Mouse (Mus musculus) hindbrain, embryonic 10.5 days (tissue): Measurements from ENCODE around the gene Kif1c. TPM values are rescaled to one million over a fixed set of nuclear protein-coding genes. Genes with fewer than 3 reads are reported as not detected.

ENCODE experiments used
- DNase-seq: peaks from one replicate; pipeline ENCODE4 v3.0.0-alpha.2; 2017; ENCODE audit warnings: low spot score
- H3K27ac ChIP-seq: fragments of 300-500 bp; sonication (generic); 2 replicates; pipeline ENCODE4 v1.5.1; 2016; ENCODE audit warnings: mild to moderate bottlenecking, moderate library complexity
- H3K27me3 ChIP-seq: fragments of 300-500 bp; sonication (generic); 2 replicates; pipeline ENCODE4 v1.6.1; 2016; ENCODE audit warnings: mild to moderate bottlenecking; ENCODE audit not compliant: poor library complexity, insufficient read depth, severe bottlenecking
- H3K36me3 ChIP-seq: fragments of 300-500 bp; sonication (generic); 2 replicates; pipeline ENCODE4 v1.6.1; 2016; ENCODE audit warnings: mild to moderate bottlenecking, moderate library complexity
- H3K4me1 ChIP-seq: fragments of 300-500 bp; sonication (generic); replicated peaks from 2 replicates; pipeline ENCODE4 v1.6.1; 2016; ENCODE audit warnings: mild to moderate bottlenecking
- H3K4me3 ChIP-seq: fragments of 300-500 bp; sonication (generic); 2 replicates; pipeline ENCODE4 v1.5.1; 2016; ENCODE audit warnings: mild to moderate bottlenecking, moderate library complexity
- H3K9me3 ChIP-seq: fragments of 300-500 bp; sonication (generic); 2 replicates; pipeline ENCODE4 v1.6.1; 2016; ENCODE audit warnings: mild to moderate bottlenecking, moderate library complexity
- WGBS: fragments of 180-500 bp; shearing (Covaris S2); methylation state at CpG from one replicate; pipeline ENCODE4 v1.1.7; 2016; 5-methylcytosine and 5-hydroxymethylcytosine counted together
- polyA plus RNA-seq: library from polyadenylated mRNA; unstranded; fragments of >200 nt; fragmentation: Nextera tagmentation; extraction: Ambion mirVana; gene quantifications from 2 replicates; pipeline ENCODE4 v1.2.1, GENCODE M21; 2016

Kif1c gene
- polyA plus RNA-seq: 1.7 and 2.1 TPM in 2 replicates

DNA sequence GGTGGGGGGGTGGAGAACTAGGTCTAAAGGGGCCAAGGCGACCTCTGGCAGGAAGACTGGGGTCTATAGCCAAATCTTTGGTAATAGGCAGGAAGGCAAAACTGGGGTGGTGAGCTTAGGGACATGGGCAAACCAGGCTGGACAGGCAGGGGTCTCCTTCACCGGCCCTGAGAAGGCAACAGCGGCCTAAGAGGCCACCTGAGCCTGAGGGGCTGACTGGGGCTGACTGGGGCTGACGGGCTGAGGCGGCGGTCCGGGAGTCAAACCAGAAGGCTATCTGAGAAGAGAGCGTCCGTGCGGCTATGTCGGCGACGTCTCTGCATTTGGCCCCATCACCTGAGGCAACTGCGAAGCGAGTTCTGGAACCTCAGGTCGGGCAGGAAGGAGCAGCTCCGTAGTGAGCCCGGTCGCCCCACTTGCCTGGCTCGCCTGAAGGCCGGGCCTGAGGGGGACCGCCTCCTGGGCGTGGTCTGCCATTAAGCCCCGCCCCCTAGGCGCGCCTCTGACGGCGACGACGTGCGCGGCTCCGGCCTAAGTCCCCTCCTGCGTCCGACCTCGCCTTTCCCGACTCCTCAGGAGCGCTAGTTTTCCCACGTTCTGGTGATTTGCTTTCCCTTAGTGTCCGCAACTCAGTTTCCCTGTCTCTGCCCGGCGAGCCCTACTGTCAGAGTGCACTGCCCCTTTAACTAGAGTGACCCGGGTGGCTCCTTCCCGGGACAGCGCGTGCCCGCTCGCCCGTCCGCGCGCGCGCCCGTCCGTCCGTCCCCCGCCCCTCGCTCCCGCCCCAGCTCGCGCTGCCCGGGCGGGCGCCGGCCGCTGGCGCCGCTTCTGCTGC, at the start of gene Kif1c, which contains the start of gene Inca1:
Gene Kif1c, plus strand, starts transcription at position 827 of the 835 bp plus-strand sequence.
Gene Inca1, minus strand, starts transcription at position 434 of the 835 bp plus-strand sequence.
- Histone ChIP-seq H3K27me3 (no peaks in the 10 kb centered on the region), H3K36me3 (peaks cover 26% of the 10 kb centered on the region), H3K9me3 (no peaks in the 10 kb centered on the region), H3K4me3 (peak within 1 kb of the TSS; percentile 82), H3K4me1 (peaks cover 34% of the 10 kb centered on the region), H3K27ac (peak within 1 kb of the TSS; percentile 94)
- WGBS: under 1% methylated on average over 69 of the region's 69 CpGs
- peak; percentile 92 for DNase-seq

DNA sequence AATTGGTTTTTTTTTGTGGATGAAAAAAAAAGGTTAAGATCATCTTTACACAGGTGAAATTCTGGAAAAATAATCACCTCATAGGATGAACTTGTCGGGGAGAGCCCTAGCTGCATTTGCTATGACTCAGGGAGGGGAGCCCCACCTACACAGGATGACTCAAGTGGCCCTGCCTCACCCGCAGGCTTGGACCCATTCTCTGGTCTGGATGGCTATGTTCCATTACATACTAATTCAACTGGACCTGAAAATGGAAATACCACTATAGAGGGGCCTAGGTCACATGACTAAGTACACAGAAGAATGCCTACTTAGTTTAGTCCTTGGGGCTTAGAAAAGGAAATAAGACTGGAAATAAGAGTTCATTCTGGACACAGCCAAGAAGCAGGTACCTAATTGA, 49.0 kb upstream of the Kif1c start:
- Histone ChIP-seq H3K27me3 (no peaks in the 10 kb centered on the region), H3K36me3 (peaks cover 48% of the 10 kb centered on the region), H3K4me1 (peaks cover 68% of the 10 kb centered on the region), H3K27ac (no peak overlapping the region), H3K9me3 (no peaks in the 10 kb centered on the region), H3K4me3 (peak overlapping the region; percentile 23; the same call in 1 of the 2 replicates)
- DNase-seq: no peak
- WGBS: 88% methylated on average over 2 of the region's 2 CpGs

DNA sequence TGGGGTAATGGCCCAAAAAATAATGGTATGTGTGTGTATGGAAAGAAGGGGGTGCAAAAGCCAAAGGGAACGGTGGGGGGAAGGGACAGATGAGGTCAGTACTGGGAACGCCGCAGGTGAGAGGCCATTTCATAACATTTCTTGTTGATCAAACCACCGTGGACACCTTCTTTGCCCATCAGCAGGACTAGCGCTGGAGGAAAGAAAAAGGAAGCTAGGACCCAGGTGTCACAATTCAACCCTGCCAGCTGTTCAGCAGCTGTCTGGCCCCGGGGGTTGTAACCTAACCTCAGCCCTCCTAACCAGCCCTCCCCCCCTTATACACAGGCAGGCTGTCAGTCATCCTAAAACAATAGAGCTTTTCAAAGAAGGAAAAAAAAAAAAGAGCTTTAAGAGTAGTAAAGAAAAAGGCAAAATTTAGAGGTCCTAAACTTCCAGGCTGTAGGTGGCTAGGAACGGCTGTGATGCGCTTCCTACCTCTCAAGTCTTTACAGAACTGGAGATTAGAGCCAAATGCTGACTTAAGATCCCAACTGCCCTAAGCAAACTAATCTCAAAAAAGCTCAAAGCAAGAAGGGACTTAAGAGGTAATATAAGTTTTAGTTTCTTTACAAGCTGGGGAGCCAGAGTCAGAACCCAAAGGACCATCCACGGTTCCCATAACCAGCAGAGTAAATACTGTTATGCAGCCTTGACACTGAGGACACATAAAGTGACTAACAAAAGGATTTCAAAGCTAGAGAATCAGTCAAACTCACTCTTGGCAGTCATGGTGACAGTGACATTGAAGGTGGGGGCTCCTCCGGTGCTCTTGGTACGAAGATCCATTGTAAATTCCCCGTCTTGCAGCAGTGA, 48.1 kb upstream of the Kif1c start:
- Histone ChIP-seq H3K4me3 (peak overlapping the region; percentile 97), H3K27ac (peak overlapping the region; percentile 99; the same call in 1 of the 2 replicates), H3K27me3 (no peaks in the 10 kb centered on the region), H3K36me3 (peaks cover 48% of the 10 kb centered on the region), H3K9me3 (no peaks in the 10 kb centered on the region), H3K4me1 (peaks cover 75% of the 10 kb centered on the region)
- peak; percentile 32 for DNase-seq
- 70% methylated on average over 12 of the region's 12 CpGs for whole genome bisulfite sequencing

DNA sequence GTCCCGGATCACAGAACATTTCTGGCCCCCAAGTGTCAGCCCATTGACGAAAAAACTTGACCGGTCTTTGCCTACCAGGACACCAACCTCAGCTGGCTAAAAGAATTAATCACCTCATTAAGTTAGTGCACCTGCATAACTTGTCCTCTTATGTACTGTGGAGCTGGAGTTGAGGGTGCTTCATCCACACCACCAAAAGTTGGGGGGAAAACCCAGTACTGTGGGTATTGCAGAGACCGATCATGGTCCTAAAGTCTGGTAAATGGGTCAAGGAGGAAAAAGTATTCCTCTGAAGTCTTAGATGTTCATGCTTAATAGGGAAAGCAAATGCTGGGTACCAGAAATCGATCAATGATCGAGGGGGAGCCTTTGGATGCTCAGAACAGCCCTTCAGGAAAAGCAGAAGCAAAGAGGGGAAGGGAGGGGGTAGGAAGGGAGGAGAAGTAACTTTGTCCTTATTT, 47.4 kb upstream of the Kif1c start:
- WGBS: 69% methylated on average over 6 of the region's 6 CpGs
- Histone ChIP-seq H3K4me3 (peak overlapping the region; percentile 97), H3K27me3 (no peaks in the 10 kb centered on the region), H3K27ac (peak overlapping the region; percentile 99), H3K36me3 (peaks cover 48% of the 10 kb centered on the region), H3K4me1 (peaks cover 77% of the 10 kb centered on the region), H3K9me3 (no peaks in the 10 kb centered on the region)
- DNase-seq: no peak

DNA sequence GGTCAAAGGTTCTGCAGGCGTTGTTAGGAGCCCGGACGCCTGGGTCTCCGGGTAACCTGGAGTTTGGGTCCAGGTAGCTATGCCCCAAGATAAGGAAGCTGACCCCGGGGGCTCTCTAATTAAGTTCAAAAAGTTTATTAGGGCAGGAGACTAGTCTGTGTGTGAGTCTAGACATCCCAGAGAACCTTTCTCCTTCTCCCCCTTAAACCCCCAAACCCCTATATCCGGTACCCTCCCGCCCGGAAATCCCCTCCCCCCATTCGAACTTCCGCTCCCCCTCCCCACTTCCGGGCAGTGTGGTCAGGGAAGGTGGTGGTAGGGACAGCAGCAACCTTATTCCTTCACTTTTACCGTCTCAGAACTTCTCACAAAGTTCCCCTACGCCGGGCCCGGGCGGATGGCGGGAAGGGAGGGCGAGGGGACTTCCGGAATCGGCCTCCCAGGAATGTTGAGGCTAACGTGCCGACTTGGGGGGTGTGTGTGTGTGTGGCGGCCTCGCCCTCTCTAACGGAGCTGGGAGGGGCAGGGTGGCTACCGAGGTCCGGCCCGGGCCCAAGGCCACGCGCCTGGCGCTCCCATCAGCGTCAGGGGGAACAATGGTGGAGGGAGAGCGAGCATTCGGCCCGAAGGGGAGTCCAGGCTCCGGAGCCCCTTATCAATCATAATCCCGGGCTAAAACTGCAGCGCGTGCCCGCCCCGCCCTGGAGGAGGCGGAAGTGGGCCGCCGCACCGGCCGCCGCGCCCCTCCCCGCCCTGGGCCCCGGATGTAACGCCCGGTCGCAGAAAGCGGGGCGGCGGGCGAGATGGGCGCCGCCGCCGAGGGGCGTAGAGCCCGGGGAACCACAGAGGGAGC, 46.8 kb upstream of the Kif1c start:
- Histone ChIP-seq H3K27me3 (no peaks in the 10 kb centered on the region), H3K4me3 (peak overlapping the region; percentile 97), H3K9me3 (no peaks in the 10 kb centered on the region), H3K36me3 (peaks cover 45% of the 10 kb centered on the region), H3K4me1 (peaks cover 76% of the 10 kb centered on the region), H3K27ac (peak overlapping the region; percentile 99)
- DNase-seq: peak; percentile 85
- WGBS: under 1% methylated on average over 63 of the region's 63 CpGs

- no peaks in the 10 kb centered on the region for H3K27me3 ChIP-seq
- 1% methylated on average over 61 of the region's 61 CpGs for WGBS
- H3K36me3 ChIP-seq: peaks cover 37% of the 10 kb centered on the region
- peaks cover 73% of the 10 kb centered on the region for H3K4me1 ChIP-seq
- H3K27ac ChIP-seq: peak within 1 kb of the TSS; percentile 99
- H3K9me3 ChIP-seq: no peaks in the 10 kb centered on the region
- DNase-seq: peak; percentile 84
- peak within 1 kb of the TSS; percentile 97 for H3K4me3 ChIP-seq
Measured at GRCm38 (mm10) chr11:70654198-70654922, 46.0 kb upstream of the Kif1c start, which contains the start of gene Pfn1. TSS of gene Pfn1 (minus strand) at chr11:70654644.

- H3K27ac ChIP-seq: peak overlapping the region; percentile 99
- H3K4me1 ChIP-seq: peaks cover 68% of the 10 kb centered on the region
- no peaks in the 10 kb centered on the region for H3K27me3 ChIP-seq
- peak; percentile 84 for DNase-seq
- peaks cover 36% of the 10 kb centered on the region for H3K36me3 ChIP-seq
- no peaks in the 10 kb centered on the region for H3K9me3 ChIP-seq
- peak overlapping the region; percentile 97 for H3K4me3 ChIP-seq
- WGBS: under 1% methylated on average over 48 of the region's 48 CpGs
Measured at GRCm38 (mm10) chr11:70654923-70655570, 45.3 kb upstream of the Kif1c start.

DNA sequence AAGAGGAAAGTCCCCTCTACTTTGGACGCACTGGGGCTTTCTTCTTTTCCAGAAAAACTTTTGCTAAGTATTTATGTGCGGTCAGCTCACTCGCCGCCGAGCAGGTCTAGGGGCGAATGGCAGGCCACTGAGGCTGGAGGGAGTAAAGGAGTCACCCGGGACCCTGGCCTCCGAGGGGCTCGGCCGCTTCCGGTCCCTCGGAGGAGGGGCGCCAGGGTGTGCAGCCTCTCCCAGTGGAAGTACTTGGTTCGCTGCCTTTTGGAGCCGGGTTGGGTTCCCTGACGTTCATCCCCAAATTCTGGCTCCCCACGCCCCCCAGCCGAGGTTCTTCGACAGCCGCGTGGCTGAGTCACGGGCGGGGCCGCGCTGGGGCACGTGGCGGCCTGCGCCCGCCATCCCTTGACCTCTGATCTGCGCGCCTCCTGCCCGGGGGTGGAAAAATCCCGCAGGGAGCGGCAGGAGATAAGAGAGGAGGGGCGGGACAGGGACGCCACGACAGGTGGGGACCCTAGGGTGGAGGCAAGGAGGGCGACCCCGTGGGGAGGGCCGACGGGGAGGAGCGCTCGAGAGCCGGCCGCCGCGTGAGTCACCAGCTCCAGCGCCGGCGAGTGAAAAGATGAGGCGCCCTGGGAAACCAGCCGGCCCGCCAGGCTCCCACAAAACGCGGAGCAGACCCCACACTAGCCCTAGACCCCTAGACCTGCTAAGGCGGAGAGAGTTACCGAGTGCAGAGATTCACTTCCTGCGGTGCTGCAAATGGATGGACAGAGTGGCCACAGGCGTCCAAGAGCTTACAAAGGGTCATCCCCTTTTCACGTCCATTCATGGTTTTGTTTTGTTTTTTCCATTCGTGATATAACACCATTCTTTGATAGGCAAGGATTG, 44.5 kb upstream of the Kif1c start:
- Histone ChIP-seq H3K4me1 (peaks cover 66% of the 10 kb centered on the region), H3K27me3 (no peaks in the 10 kb centered on the region), H3K4me3 (peak overlapping the region; percentile 97), H3K36me3 (peaks cover 34% of the 10 kb centered on the region), H3K9me3 (no peaks in the 10 kb centered on the region), H3K27ac (peak overlapping the region; percentile 99)
- under 1% methylated on average over 61 of the region's 61 CpGs for WGBS
- peak; percentile 74 for DNase-seq

- peak overlapping the region; percentile 99 for H3K27ac ChIP-seq
- 3% methylated on average over 16 of the region's 16 CpGs for WGBS
Measured at GRCm38 (mm10) chr11:70656456-70656927, 43.9 kb upstream of the Kif1c start.

GRCm38 (mm10) chr11:70656964-70657363, 43.4 kb upstream of the Kif1c start, which contains the start of gene Eno3:
TSS of gene Eno3 (plus strand) at chr11:70657202.
- DNase-seq: peak; percentile 49
- H3K36me3 ChIP-seq: peaks cover 34% of the 10 kb centered on the region
- peaks cover 57% of the 10 kb centered on the region for H3K4me1 ChIP-seq
- 2% methylated on average over 3 of the region's 3 CpGs for WGBS
- no peaks in the 10 kb centered on the region for H3K27me3 ChIP-seq
- no peaks in the 10 kb centered on the region for H3K9me3 ChIP-seq
- H3K27ac ChIP-seq: peak within 1 kb of the TSS; percentile 99
- peak within 1 kb of the TSS; percentile 97 for H3K4me3 ChIP-seq

More at GRCm38 (mm10) chr11:70656456-70656927, 43.9 kb upstream of the Kif1c start:
- peaks cover 60% of the 10 kb centered on the region for H3K4me1 ChIP-seq
- no peaks in the 10 kb centered on the region for H3K9me3 ChIP-seq
- peak overlapping the region; percentile 97 for H3K4me3 ChIP-seq
- peak; percentile 74 for DNase-seq
- no peaks in the 10 kb centered on the region for H3K27me3 ChIP-seq
- peaks cover 34% of the 10 kb centered on the region for H3K36me3 ChIP-seq
